ENCODE assay signal across 22 mouse cellular contexts in the genomic region with DNA sequence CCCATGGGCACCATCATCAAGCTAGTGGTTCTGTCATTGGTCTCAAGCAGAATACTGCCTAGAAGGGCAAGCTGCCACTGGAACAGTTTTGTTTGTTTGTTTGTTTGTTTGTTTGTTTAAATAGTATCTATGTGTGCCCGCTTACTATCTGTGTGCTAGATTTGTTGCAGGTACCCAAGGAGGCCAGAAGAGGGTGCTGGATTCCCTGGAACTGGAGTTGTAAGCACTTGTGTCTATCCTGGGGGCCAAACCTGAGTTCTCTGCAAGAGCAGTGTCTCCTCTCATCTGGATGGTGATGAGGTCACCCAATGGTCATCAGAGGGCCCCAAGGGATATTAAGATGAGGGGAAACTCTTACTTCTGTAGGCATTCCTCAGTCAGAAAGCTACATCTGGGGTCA. TPM values are rescaled to one million over a fixed set of nuclear protein-coding genes. Genes with fewer than 3 reads are reported as not detected.
DNase-seq lines count a peak whose midpoint lies in the region; ATAC-seq and TF ChIP-seq lines count a peak whose summit lies in the region.
"Had no signal": no experiment of that assay in that cellular context is flagged by ENCODE, and none has a peak within 500 bp of the region (broad histone marks: within the 10 kb centered on the region; RNA-seq: fewer than 3 reads in every experiment).

No protein-coding gene starts in this region.

- no peak overlapping the region for H3K4me2 ChIP-seq in kidney, postnatal 0 days (ENCODE audit: low read length)
- no peak overlapping the region for H3K4me2 ChIP-seq in midbrain, postnatal 0 days (ENCODE audit: low read depth, low read length, poor library complexity, severe bottlenecking)
- H3K4me2 ChIP-seq in midbrain, embryonic 15.5 days, result no peak overlapping the region
- H3K4me2 ChIP-seq in hindbrain, embryonic 13.5 days, result no peak overlapping the region
- H3K4me2 ChIP-seq: forebrain, embryonic 15.5 days; heart, embryonic 12.5 days; hindbrain, embryonic 15.5 days; kidney, embryonic 15.5 days; liver, embryonic 11.5 days; lung, embryonic 15.5 days; midbrain, embryonic 12.5 days; neural tube, embryonic 13.5 days had no signal

- H3K27me3 ChIP-seq in cerebellum, adult 2 months (ENCODE audit: control insufficient read depth, insufficient read depth, low read length), result no peaks in the 10 kb centered on the region
- no peaks in the 10 kb centered on the region for H3K27me3 ChIP-seq in kidney, postnatal 0 days (ENCODE audit: insufficient read depth, low read length)
- H3K27me3 ChIP-seq in midbrain, postnatal 0 days (ENCODE audit: insufficient read depth, low read length), result no peaks in the 10 kb centered on the region
- no peaks in the 10 kb centered on the region for H3K27me3 ChIP-seq in midbrain, embryonic 15.5 days (replicated peaks)
- no peaks in the 10 kb centered on the region for H3K27me3 ChIP-seq in hindbrain, embryonic 13.5 days
- H3K27me3 ChIP-seq: forebrain, embryonic 15.5 days; heart, embryonic 12.5 days; hindbrain, embryonic 15.5 days; kidney, embryonic 15.5 days; lung, embryonic 15.5 days; midbrain, embryonic 12.5 days; neural tube, embryonic 13.5 days had no signal

- TF ChIP-seq POLR2A in cerebellum, adult 2 months (IDR thresholded peaks at IDR 0.05; ENCODE audit: borderline replicate concordance, insufficient read depth, low read length), result no peak

- 94% methylated on average over 1 of the region's 1 CpGs for WGBS in cerebellum, adult 2 months
- 83% methylated on average over 1 of the region's 1 CpGs for WGBS in kidney, postnatal 0 days
- WGBS in midbrain, postnatal 0 days, result 88% methylated on average over 1 of the region's 1 CpGs
- WGBS in midbrain, embryonic 15.5 days, result 100% methylated on average over 1 of the region's 1 CpGs
- WGBS in hindbrain, embryonic 13.5 days, result 94% methylated on average over 1 of the region's 1 CpGs

- H3K36me3 ChIP-seq in kidney, postnatal 0 days (ENCODE audit: insufficient read depth, low read length), result no peaks in the 10 kb centered on the region
- H3K36me3 ChIP-seq in midbrain, postnatal 0 days (ENCODE audit: insufficient read depth, low read length), result no peaks in the 10 kb centered on the region
- H3K36me3 ChIP-seq in midbrain, embryonic 15.5 days (replicated peaks), result no peaks in the 10 kb centered on the region
- no peaks in the 10 kb centered on the region for H3K36me3 ChIP-seq in hindbrain, embryonic 13.5 days
- H3K36me3 ChIP-seq: forebrain, embryonic 15.5 days; G1E; hindbrain, embryonic 15.5 days; lung, embryonic 15.5 days; midbrain, embryonic 12.5 days; neural tube, embryonic 13.5 days had no signal

- no peak overlapping the region for H3K27ac ChIP-seq in cerebellum, adult 2 months (ENCODE audit: insufficient read depth, low read length)
- no peak overlapping the region for H3K27ac ChIP-seq in kidney, postnatal 0 days
- H3K27ac ChIP-seq in midbrain, postnatal 0 days (ENCODE audit: low read depth, low read length), result no peak overlapping the region
- H3K27ac ChIP-seq in midbrain, embryonic 15.5 days, result no peak overlapping the region
- no peak overlapping the region for H3K27ac ChIP-seq in hindbrain, embryonic 13.5 days
- H3K27ac ChIP-seq: forebrain, embryonic 15.5 days; hindbrain, embryonic 15.5 days; kidney, embryonic 15.5 days; lung, embryonic 15.5 days; midbrain, embryonic 12.5 days; neural tube, embryonic 13.5 days had no signal

- peaks cover 42% of the 10 kb centered on the region for H3K4me1 ChIP-seq in cerebellum, adult 2 months (ENCODE audit: control insufficient read depth, insufficient read depth, low read length)
- peaks cover 22% of the 10 kb centered on the region for H3K4me1 ChIP-seq in kidney, postnatal 0 days (replicated peaks; ENCODE audit: insufficient read depth, low read length)
- H3K4me1 ChIP-seq in midbrain, postnatal 0 days (ENCODE audit: insufficient read depth, low read length), result peaks cover 5% of the 10 kb centered on the region
- peaks cover 31% of the 10 kb centered on the region for H3K4me1 ChIP-seq in midbrain, embryonic 15.5 days
- H3K4me1 ChIP-seq in hindbrain, embryonic 13.5 days (replicated peaks), result peaks cover 38% of the 10 kb centered on the region

- H3K9me3 ChIP-seq in kidney, postnatal 0 days (replicated peaks; ENCODE audit: low read length), result no peaks in the 10 kb centered on the region
- no peaks in the 10 kb centered on the region for H3K9me3 ChIP-seq in midbrain, postnatal 0 days (ENCODE audit: low read length)
- H3K9me3 ChIP-seq in midbrain, embryonic 15.5 days, result no peaks in the 10 kb centered on the region
- no peaks in the 10 kb centered on the region for H3K9me3 ChIP-seq in hindbrain, embryonic 13.5 days
- H3K9me3 ChIP-seq: forebrain, embryonic 15.5 days; heart, embryonic 12.5 days; hindbrain, embryonic 15.5 days; lung, embryonic 15.5 days; midbrain, embryonic 12.5 days; neural tube, embryonic 13.5 days had no signal

- no peak overlapping the region for H3K4me3 ChIP-seq in cerebellum, adult 2 months (replicated peaks; ENCODE audit: insufficient read depth, low read depth, low read length)
- no peak overlapping the region for H3K4me3 ChIP-seq in kidney, postnatal 0 days (replicated peaks; ENCODE audit: low read depth, low read length)
- no peak overlapping the region for H3K4me3 ChIP-seq in midbrain, postnatal 0 days (ENCODE audit: low read depth, low read length)
- H3K4me3 ChIP-seq in midbrain, embryonic 15.5 days, result no peak overlapping the region
- no peak overlapping the region for H3K4me3 ChIP-seq in hindbrain, embryonic 13.5 days
- H3K4me3 ChIP-seq: forebrain, embryonic 15.5 days; heart, embryonic 12.5 days; hindbrain, embryonic 15.5 days; kidney, embryonic 15.5 days; lung, embryonic 15.5 days; midbrain, embryonic 12.5 days; neural tube, embryonic 13.5 days had no signal

- no peak for DNase-seq in cerebellum, adult 2 months
- DNase-seq in kidney, postnatal 0 days (ENCODE audit: low spot score), result no peak
- DNase-seq in kidney, postnatal 10 days, result no peak
- no peak for DNase-seq in midbrain, postnatal 0 days (ENCODE audit: low spot score)
- DNase-seq: cerebellum, postnatal 14 days; embryo, embryonic 11 days; heart, postnatal 14 days; right cerebral cortex, adult 18-20 months; thymus, postnatal 14 days had no signal

- no peak overlapping the region for H3K9ac ChIP-seq in kidney, postnatal 0 days (ENCODE audit: low read depth, low read length)
- H3K9ac ChIP-seq in midbrain, postnatal 0 days (replicated peaks; ENCODE audit: low read length, poor library complexity, severe bottlenecking), result no peak overlapping the region
- no peak overlapping the region for H3K9ac ChIP-seq in midbrain, embryonic 15.5 days
- no peak overlapping the region for H3K9ac ChIP-seq in hindbrain, embryonic 13.5 days
- H3K9ac ChIP-seq: forebrain, embryonic 15.5 days; heart, embryonic 12.5 days; hindbrain, embryonic 15.5 days; kidney, embryonic 15.5 days; lung, embryonic 15.5 days; midbrain, embryonic 12.5 days; neural tube, embryonic 13.5 days had no signal

- no peak for ATAC-seq in cerebellum, adult (ENCODE audit: insufficient number of reproducible peaks, low FRiP score, low TSS enrichment)
- no peak for ATAC-seq in kidney, postnatal 0 days (replicated peaks; ENCODE audit: low FRiP score, low read depth)
- ATAC-seq in midbrain, postnatal 0 days (ENCODE audit: low FRiP score), result no peak
- ATAC-seq in midbrain, embryonic 15.5 days (replicated peaks), result no peak
- ATAC-seq in inflammation-experienced regulatory T-cells, adult 6 months, result no peak
- ATAC-seq in hindbrain, embryonic 13.5 days (ENCODE audit: low FRiP score), result no peak
- ATAC-seq: forebrain, embryonic 15.5 days had no signal

- 0 out of 2 replicates have a peak, but pooled peaks have one; percentile 1 for TF ChIP-seq CTCF in cerebellum, adult 2 months (IDR thresholded peaks at IDR 0.05; ENCODE audit: borderline replicate concordance, insufficient read depth, low read depth, low read length)
- peak; percentile 54; the same call in 1 of the 2 replicates for TF ChIP-seq CTCF in kidney, postnatal 0 days (IDR thresholded peaks at IDR 0.05; ENCODE audit: low read depth)
- peak; percentile 37; the same call in 1 of the 2 replicates for TF ChIP-seq CTCF in midbrain, postnatal 0 days (IDR thresholded peaks at IDR 0.05)

RNA-seq across cellular contexts. Expression of a gene that starts 55.6 kb away (rescaled TPM):
- 73.3 and 75.7 TPM in 2 replicates for polyA plus RNA-seq in cerebellum, adult 2 months (2012; rRNA removed)
- polyA plus RNA-seq in kidney, postnatal 0 days (2015; fragmentation: Nextera tagmentation; extraction: Ambion mirVana), result 16.2 and 16.4 TPM in 2 replicates
- total RNA-seq in midbrain, postnatal 0 days (2014; rRNA removed), result 70.2 and 87.2 TPM in 2 replicates
- polyA plus RNA-seq in midbrain, postnatal 0 days (2015; fragmentation: Nextera tagmentation; extraction: Ambion mirVana), result 23.6 and 25.6 TPM in 2 replicates
- polyA plus RNA-seq in midbrain, embryonic 15.5 days (2015; fragmentation: Nextera tagmentation; extraction: Ambion mirVana), result 33.6 and 34.3 TPM in 2 replicates
- not detected for polyA plus RNA-seq in inflammation-experienced regulatory T-cells, adult 6 months (2017; shearing (Covaris generic))
- 17.9 and 19.1 TPM in 2 replicates for polyA plus RNA-seq in hindbrain, embryonic 13.5 days (2015; fragmentation: Nextera tagmentation; extraction: Ambion mirVana)
- polyA plus RNA-seq: G1E had no signal

Comparison
In these comparisons a context has a peak if more than half of its experiments do, and no peak if none do; other contexts are left out.
1. CTCF ChIP-seq: peak in every context shown above with its lines; median percentile 54 in kidney, postnatal 0 days; 37 in midbrain, postnatal 0 days; 1 in cerebellum, adult 2 months.
2. RNA of a gene that starts 55.6 kb away (polyA plus RNA-seq): 73.3 to 75.7 TPM in cerebellum, adult 2 months, 33.6 to 34.3 TPM in midbrain, embryonic 15.5 days, 23.6 to 25.6 TPM in midbrain, postnatal 0 days, 17.9 to 19.1 TPM in hindbrain, embryonic 13.5 days and 16.2 to 16.4 TPM in kidney, postnatal 0 days; not detected in inflammation-experienced regulatory T-cells, adult 6 months; every median in the first group is over 10 times any median in the second.